Mouse (Mus musculus) heart, adult 18-20 months (tissue): Measurements from ENCODE around the gene Stim2. TPM values are rescaled to one million over a fixed set of nuclear protein-coding genes. Genes with fewer than 3 reads are reported as not detected.

ENCODE experiments used
- DNase-seq, 2 experiments: peaks; one replicate each; pipeline ENCODE4 v3.0.0; 2021 to 2022; ENCODE audit warnings: mixed read lengths in 1 of 2
- total RNA-seq, 2 experiments: library from RNA; stranded (reverse); gene quantifications; 2 replicates each; pipeline ENCODE4 v1.2.3; 2021

The Stim2 gene
- total RNA-seq, 2 experiments from 2014 or later: 14.0 to 15.3 TPM

GRCm38 (mm10) chr5:54049145-54049733, 50.9 kb downstream of the Stim2 start:
- no peak for DNase-seq

- DNase-seq: no peak
These were observed 51.6 kb downstream of the Stim2 start for GRCm38 (mm10) chr5:54049940-54050339.

- DNase-seq: peak in 1 of 2 experiments; percentile 28
These were observed 52.8 kb downstream of the Stim2 start for GRCm38 (mm10) chr5:54051056-54051455.

GRCm38 (mm10) chr5:54052205-54052604, 53.9 kb downstream of the Stim2 start:
- no peak for DNase-seq

- no peak for DNase-seq
These were observed 55.5 kb downstream of the Stim2 start for GRCm38 (mm10) chr5:54053673-54054366.

GRCm38 (mm10) chr5:54056266-54056665, 58.0 kb downstream of the Stim2 start:
- DNase-seq: no peak

- no peak for DNase-seq
These were observed 61.7 kb downstream of the Stim2 start for GRCm38 (mm10) chr5:54059998-54060397.

- DNase-seq: no peak
These were observed 63.8 kb downstream of the Stim2 start for GRCm38 (mm10) chr5:54062079-54062478.

GRCm38 (mm10) chr5:54067591-54067990, 69.3 kb downstream of the Stim2 start:
- DNase-seq: no peak

- DNase-seq: no peak
These were observed 72.2 kb downstream of the Stim2 start for GRCm38 (mm10) chr5:54070549-54070948.

GRCm38 (mm10) chr5:54071288-54071687, 73.0 kb downstream of the Stim2 start:
- no peak for DNase-seq

GRCm38 (mm10) chr5:54071705-54072104, 73.4 kb downstream of the Stim2 start:
- DNase-seq: no peak

- peak; percentile 55 to 67 for DNase-seq
These were observed 75.0 kb downstream of the Stim2 start for GRCm38 (mm10) chr5:54073291-54073690.

- no peak for DNase-seq
These were observed 81.7 kb downstream of the Stim2 start for GRCm38 (mm10) chr5:54079997-54080396.

GRCm38 (mm10) chr5:54087912-54088311, 89.6 kb downstream of the Stim2 start:
- no peak for DNase-seq

- DNase-seq: peak in 1 of 2 experiments; percentile 45
These were observed 99.9 kb downstream of the Stim2 start for GRCm38 (mm10) chr5:54098219-54098618.

- peak; percentile 42 to 57 for DNase-seq
These were observed 102.6 kb downstream of the Stim2 start for GRCm38 (mm10) chr5:54100916-54101315.

GRCm38 (mm10) chr5:54101318-54101717, 103.0 kb downstream of the Stim2 start:
- DNase-seq: peak in 1 of 2 experiments; percentile 22

- DNase-seq: no peak
These were observed 103.7 kb downstream of the Stim2 start for GRCm38 (mm10) chr5:54101960-54102359.

- no peak for DNase-seq
These were observed 108.4 kb downstream of the Stim2 start for GRCm38 (mm10) chr5:54106669-54107068.

GRCm38 (mm10) chr5:54107069-54107468, 108.8 kb downstream of the Stim2 start:
- no peak for DNase-seq

- no peak for DNase-seq
These were observed 110.8 kb downstream of the Stim2 start for GRCm38 (mm10) chr5:54109096-54109495.

GRCm38 (mm10) chr5:54110789-54111188, 112.5 kb downstream of the Stim2 start:
- no peak for DNase-seq

GRCm38 (mm10) chr5:54113284-54113683, 115.0 kb downstream of the Stim2 start:
- DNase-seq: peak; percentile 55 to 78
